Mouse (Mus musculus) layer of hippocampus, adult 2 months (tissue): Measurements from ENCODE around the gene Twf2. TPM values are rescaled to one million over a fixed set of nuclear protein-coding genes. Genes with fewer than 3 reads are reported as not detected.

ENCODE experiments used
- DNase-seq, 2 experiments: peaks; one replicate each; pipeline ENCODE4 v3.0.0; 2022; ENCODE audit warnings: low spot score in 2 of 2
- H3K27ac ChIP-seq: fragments of 200-600 bp; 2 replicates; pipeline ENCODE4 v1.8.1; 2022
- H3K4me3 ChIP-seq: fragments of 200-600 bp; 2 replicates; pipeline ENCODE4 v1.8.1; 2022; ENCODE audit warnings: mild to moderate bottlenecking
- CTCF ChIP-seq: fragments of 200-600 bp; conservative IDR thresholded peaks from 2 replicates; pipeline ENCODE4 v1.8.1; 2022; ENCODE audit warnings: antibody characterized with exemption, mild to moderate bottlenecking, moderate library complexity
- total RNA-seq, 2 experiments: library from RNA; stranded (reverse); gene quantifications; 2 replicates each; pipeline ENCODE4 v1.2.3; 2021

The Twf2 gene
- total RNA-seq, 2 experiments from 2014 or later: 52.4 to 58.9 TPM

DNA sequence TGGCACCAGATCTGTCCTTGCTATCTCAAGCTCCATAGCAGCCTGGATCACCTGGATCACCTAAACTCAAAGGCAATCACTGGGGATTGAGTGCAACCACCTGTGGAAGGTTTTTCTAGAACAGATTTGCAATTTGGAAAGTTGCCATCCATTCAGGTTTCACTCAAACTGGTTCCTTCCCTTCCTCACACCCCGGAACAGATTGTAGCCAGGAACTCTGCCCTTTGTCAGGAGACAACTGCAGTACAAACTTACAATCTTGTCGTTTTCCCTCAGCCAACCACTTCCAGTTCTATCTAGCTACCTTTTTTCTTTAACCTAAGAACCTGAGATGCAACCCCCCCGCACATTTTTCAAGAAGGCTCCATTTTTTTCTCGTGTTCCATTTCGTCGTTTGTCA is 33.0 kb upstream of the Twf2 start:
- H3K27ac ChIP-seq: peak overlapping the region; percentile 95; the same call in 1 of the 2 replicates
- TF ChIP-seq CTCF: no peak

DNA sequence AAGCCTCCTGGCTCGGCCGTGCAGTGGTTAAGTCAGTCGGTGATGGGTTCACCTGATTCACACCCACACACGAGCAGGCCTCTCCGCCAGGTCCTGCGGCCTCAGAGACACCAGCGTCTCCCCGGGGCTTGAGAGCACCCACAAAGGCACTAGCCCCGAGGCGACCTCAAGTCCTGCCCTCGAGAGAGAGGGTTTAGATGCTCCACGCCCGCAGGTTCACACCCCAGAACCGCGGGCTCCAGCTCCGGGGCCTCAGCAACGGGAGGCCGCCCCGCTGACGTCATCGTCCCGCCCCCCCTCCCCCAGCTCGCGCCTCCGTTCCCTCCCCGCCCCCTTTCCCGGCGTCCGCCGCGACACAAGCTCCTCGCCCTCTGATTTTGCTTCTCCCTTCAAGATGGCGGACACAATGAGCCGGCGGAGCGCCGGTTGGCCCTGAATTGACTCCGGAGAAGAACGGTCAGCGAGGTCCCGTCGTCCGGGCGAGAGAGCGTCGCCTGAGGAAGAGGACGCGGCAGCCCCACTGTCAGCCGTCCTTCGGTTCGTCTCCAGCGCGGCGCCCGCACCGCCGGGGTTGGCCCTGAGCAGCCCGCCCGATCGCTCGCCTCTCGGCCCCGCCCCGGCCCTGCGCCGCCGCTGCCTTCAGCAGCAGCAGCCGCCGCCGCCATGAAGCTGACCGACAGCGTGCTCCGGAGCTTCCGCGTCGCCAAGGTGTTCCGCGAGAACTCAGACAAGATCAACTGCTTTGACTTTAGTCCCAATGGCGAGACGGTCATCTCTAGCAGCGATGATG is 32.2 kb upstream of the Twf2 start, which contains the start of gene Wdr82:
TSS of gene Wdr82 (plus strand) at position 373 of the 790 bp plus-strand sequence.
- TF ChIP-seq CTCF: no peak
- H3K4me3 ChIP-seq: peak within 1 kb of the TSS; percentile 94
- DNase-seq: peak; percentile 88 to 90
- peak within 1 kb of the TSS; percentile 95 for H3K27ac ChIP-seq

More for the DNA sequence above, 33.0 kb upstream of the Twf2 start:
- H3K4me3 ChIP-seq: peak overlapping the region; percentile 94; the same call in 1 of the 2 replicates
- DNase-seq: no peak

DNA sequence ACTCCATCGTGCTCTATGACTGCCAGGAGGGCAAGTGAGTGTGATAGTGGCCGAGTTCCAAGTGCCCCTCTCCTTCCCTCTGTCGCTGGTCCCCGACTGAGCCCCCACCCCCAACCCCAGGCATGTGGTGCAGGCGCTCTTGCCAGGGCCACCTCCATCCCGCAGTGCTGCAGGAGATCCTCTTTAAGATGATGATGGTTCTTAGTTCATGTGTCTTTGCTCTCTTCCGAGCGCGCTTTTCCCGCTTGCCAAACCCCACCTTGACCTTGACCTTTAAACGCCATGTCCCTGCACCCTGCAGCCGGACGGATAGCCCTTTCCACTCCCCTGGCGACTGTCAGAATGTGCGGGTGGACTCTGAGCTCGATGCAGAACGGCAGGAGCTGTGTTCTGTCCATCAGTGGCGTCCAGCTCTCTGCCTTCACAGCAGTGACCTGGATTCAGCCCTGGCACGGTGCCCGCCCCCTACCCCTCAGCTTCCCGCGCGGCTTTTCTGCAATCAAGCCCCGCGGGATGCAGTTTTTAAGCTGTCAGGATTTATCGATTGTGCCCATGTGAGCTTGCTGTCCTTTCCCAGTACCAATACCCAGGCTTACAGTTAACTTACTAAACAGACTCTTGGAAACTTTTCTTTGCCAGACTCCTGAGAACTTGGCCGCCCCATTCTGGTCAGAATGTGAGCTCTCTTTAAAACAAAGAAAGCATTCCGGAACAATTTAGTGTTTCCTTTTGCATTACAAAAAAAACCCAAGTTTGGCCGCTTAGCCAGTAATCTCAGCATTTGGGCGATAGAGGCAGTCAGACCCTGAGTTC is 31.4 kb upstream of the Twf2 start:
- TF ChIP-seq CTCF: no peak
- peak overlapping the region; percentile 94 for H3K4me3 ChIP-seq
- H3K27ac ChIP-seq: peak overlapping the region; percentile 95
- peak in 1 of 2 experiments; percentile 44 for DNase-seq

DNA sequence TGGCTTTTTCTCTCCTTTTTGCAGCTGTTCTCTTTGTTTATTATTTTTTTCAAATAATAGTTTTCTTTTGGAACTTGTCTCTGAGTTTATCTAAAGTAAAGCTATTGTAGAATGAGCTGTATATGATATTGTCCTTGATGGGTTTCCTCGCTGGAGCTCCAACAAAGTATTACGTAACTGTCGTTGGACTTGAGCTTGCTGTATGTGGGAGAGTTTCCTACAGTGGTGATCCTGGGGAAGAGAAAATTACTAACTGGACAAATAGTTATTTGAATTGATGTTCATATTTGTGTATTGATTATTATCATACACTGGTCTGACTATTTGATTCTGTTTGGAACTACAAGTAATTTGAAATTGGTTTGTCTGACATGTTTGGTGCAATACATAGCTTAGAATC is 30.4 kb upstream of the Twf2 start:
- Histone ChIP-seq H3K27ac (peak overlapping the region; percentile 95), H3K4me3 (peak overlapping the region; percentile 94)
- no peak for TF ChIP-seq CTCF
- no peak for DNase-seq

DNA sequence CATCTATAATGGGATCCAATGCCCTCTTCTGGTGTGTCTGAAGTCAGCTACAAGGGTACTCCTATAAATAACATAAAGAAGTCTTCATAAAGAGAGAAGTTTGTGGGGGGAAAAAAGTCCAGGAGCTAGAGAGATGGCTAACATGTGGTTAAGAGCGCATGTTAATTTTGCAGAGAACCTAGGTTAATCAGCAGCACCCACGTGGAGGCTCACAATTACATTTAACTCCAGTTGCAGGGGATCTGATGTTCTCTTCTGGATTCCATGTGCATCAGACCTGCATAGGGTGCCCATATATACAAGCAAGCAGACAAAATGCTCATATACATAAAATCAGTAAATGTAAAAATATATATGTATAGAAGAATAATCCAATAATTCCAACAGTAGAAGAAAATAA is 29.5 kb upstream of the Twf2 start:
- H3K27ac ChIP-seq: no peak overlapping the region
- TF ChIP-seq CTCF: peak; percentile 19; the same call in 1 of the 2 replicates
- H3K4me3 ChIP-seq: peak overlapping the region; percentile 94
- DNase-seq: no peak

DNA sequence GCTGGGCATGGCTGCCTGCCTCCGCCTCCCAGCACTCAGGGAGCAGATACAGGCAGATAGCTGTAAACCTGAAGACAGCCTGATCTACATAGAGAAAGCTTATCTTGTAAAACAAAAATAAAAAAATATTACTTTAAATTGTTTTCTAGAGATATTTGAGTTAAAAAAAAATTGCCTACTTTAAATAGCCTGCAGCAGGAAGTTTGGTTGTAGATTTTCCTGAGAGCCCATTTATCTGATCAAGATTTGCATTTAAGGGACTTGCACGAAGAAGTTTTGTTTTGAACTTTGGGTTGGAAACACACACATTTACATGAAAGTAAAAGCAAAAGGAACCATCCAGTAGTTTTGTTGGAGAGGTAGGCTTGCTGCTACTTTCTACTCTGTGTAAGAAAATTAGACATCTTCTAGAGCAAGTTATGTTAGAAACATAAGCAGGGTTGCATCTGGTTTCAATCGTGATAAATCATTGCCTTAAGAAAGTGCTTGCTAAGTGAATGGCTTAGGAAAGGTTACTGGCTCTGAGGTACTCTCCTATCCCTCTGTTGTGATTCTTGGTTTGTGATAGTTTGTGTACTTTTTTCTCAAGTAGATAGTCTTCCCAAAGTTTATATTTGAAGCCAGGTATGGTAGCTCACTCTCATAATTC is 27.2 kb upstream of the Twf2 start:
- Histone ChIP-seq H3K4me3 (no peak overlapping the region), H3K27ac (no peak overlapping the region)
- DNase-seq: no peak
- no peak for TF ChIP-seq CTCF

DNA sequence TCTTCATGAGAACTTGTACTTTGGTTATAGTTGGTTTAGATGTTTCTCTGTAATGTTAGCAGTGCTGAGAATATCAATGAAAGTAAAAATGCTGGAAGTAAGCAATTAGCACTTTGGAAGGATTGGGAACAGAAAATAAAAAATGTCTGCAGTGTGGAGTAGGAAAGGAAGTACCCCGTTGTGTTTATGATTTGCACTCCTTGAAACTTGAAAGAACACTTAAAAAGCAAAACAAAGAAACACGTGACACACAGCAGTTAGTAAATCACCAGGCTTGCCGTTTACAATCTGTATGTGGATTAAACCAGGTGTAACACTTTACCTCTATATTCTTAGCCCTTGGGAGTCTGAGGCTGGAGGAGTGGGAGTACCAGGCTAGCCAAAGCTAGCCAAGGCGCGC is 26.1 kb upstream of the Twf2 start:
- DNase-seq: no peak
- no peak for TF ChIP-seq CTCF
- Histone ChIP-seq H3K4me3 (no peak overlapping the region), H3K27ac (no peak overlapping the region)

DNA sequence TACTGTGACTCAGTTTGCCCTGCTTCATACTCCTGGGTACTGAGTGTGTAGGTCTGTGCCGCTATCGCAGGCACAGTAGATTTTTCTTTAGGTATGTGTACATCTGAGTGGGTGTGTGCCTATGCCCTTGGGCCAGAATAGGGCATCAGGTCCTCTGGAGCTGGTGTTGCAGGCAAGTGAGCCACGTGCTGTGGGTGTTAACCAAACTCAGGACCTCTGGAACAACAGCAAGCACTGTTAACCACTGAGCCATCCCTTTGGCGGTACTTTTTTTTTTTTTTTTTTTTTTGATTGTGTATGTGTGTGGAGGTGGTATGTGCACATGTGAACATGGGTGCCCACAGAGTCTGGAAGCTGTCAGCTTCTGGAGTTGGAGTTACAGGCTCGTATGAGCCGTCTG is 25.1 kb upstream of the Twf2 start:
- Histone ChIP-seq H3K27ac (no peak overlapping the region), H3K4me3 (no peak overlapping the region)
- DNase-seq: no peak
- TF ChIP-seq CTCF: no peak

DNA sequence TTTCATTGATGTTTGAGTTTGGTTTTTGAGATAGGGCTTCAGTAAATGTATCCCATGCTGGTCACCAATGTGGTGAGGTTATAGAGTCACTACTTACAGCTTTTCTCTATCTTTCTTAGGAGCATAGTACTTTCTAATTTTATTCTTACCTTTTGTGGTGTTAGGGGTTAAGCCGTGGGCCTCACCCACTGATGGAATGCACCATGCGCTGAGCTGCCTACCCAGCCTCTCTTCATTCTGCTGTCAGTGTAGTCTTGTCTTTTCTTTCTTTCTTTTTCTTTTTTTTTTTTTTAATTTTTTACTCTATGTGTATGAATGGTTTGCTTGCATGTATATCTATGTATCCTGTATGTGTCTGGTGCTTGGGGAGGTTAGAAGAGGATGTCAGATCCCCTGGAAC is 23.5 kb upstream of the Twf2 start:
- H3K27ac ChIP-seq: no peak overlapping the region
- no peak overlapping the region for H3K4me3 ChIP-seq
- no peak for TF ChIP-seq CTCF
- DNase-seq: no peak

DNA sequence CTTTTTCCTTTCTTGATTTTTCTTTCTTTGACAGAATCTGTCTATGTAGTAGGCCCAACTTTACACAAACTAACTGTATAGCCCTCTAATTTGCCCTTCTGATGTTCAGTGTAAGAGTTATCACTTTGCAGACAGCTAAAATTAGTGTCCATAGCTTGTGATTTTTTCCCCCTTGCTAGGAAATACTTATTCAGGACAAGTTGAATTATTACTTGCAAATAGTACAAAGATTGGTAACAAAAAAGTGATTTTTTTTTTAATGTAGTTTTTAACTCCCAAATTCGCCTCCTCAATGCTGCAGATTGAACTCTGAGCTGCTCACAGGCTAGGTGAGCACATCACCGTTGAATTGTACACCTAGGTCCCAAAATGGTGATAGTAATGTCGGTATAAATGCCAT is 22.9 kb upstream of the Twf2 start:
- no peak for TF ChIP-seq CTCF
- H3K27ac ChIP-seq: no peak overlapping the region
- H3K4me3 ChIP-seq: no peak overlapping the region
- DNase-seq: no peak

DNA sequence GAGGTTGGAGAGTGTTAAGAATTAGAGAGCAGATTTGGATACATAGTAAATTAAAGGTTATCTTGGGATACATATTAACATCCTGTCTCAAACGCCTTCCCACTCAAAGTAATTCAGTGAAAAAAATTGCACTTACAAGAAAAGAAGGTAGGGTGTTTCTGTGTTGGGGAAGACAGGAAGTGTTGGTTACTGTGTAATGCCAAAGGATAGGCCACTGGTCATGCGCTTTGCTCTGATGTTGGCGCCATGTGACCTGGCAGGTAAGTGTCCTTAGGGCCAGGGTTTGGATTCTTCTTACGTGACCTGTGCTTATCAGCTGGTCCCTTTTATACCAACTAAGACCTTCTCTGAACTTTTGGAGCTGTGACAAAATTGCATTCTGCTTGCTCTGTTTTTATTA is 20.8 kb upstream of the Twf2 start:
- no peak for DNase-seq
- no peak for TF ChIP-seq CTCF
- Histone ChIP-seq H3K27ac (no peak overlapping the region), H3K4me3 (no peak overlapping the region)

DNA sequence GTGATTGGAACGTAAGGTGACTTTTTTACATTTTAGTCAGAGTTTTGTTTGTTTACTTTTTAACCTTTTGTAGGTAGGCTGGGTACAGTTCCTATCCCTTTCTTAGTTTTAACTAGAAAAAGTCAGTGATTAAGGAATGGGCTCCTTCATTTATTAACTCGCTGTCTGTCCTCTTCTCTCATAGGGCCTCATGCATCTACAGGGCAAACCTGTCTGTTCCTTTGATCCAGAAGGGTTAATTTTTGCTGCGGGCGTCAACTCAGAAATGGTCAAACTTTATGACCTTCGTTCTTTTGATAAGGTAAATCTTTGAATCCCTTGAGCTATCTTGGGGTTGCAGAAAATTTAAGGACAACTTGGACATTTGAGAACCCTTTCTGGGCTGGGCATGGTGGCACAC is 18.9 kb upstream of the Twf2 start:
- no peak for TF ChIP-seq CTCF
- DNase-seq: no peak
- no peak overlapping the region for H3K27ac ChIP-seq

DNA sequence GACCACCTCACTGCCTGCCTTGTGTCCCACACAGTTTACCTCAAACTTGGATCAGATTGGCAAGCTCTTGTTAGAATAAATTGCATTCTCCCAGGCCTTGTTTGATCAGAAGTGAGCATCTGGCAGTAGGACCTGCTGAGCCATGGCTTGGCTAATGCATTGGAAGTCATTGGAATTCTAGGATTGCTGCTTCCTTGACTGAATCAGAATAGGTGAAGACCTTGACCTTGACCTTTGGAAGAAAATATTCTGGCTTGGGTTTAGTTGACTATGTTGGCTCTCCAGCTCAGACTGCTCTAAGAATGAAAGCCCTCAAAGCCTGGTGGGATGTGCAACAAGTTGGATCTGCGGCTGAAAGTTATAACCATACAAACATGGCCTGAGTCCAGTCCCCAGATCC is 11.6 kb upstream of the Twf2 start:
- no peak for TF ChIP-seq CTCF
- H3K27ac ChIP-seq: peak overlapping the region; percentile 18
- no peak for DNase-seq

More for the DNA sequence above, 18.9 kb upstream of the Twf2 start:
- H3K4me3 ChIP-seq: no peak overlapping the region

More for the DNA sequence above, 11.6 kb upstream of the Twf2 start:
- no peak overlapping the region for H3K4me3 ChIP-seq
